Mouse (Mus musculus) heart, embryonic 16.5 days (tissue): ENCODE measurements around the gene Mtfp1. TPM values are rescaled to one million over a fixed set of nuclear protein-coding genes. Genes with fewer than 3 reads are reported as not detected.

Experiments
- ATAC-seq: fragments of 200-750 bp; cut with Nextera tagmentation; replicated peaks from 2 replicates; pipeline ENCODE4 v1.8.0; 2017; ENCODE audit warnings: moderate number of reproducible peaks; ENCODE audit not compliant: insufficient read depth, low FRiP score; ENCODE audit errors: extremely low read depth
- H3K27ac ChIP-seq: fragments of 300-500 bp; sonication (generic); 2 replicates; pipeline ENCODE4 v1.5.1; 2014; ENCODE audit warnings: mild to moderate bottlenecking, low read length, control low read depth, moderate library complexity
- H3K27me3 ChIP-seq: fragments of 300-500 bp; sonication (generic); 2 replicates; pipeline ENCODE4 v1.6.1; 2014; ENCODE audit warnings: low read length, mixed read lengths; ENCODE audit not compliant: control insufficient read depth, insufficient read depth
- H3K36me3 ChIP-seq: fragments of 300-500 bp; sonication (generic); 2 replicates; pipeline ENCODE4 v1.6.1; 2014; ENCODE audit not compliant: control insufficient read depth, insufficient read depth
- H3K4me1 ChIP-seq: fragments of 300-500 bp; sonication (generic); 2 replicates; pipeline ENCODE4 v1.6.1; 2014; ENCODE audit warnings: low read length, mixed read lengths; ENCODE audit not compliant: control insufficient read depth, insufficient read depth
- H3K4me2 ChIP-seq: fragments of 300-500 bp; sonication (generic); 2 replicates; pipeline ENCODE4 v1.6.1; 2014; ENCODE audit warnings: low read depth, mild to moderate bottlenecking, control low read depth, low read length
- H3K4me3 ChIP-seq: fragments of 300-500 bp; sonication (generic); 2 replicates; pipeline ENCODE4 v1.5.1; 2014; ENCODE audit warnings: mild to moderate bottlenecking, control low read depth, low read length
- H3K9ac ChIP-seq: fragments of 300-500 bp; sonication (generic); 2 replicates; pipeline ENCODE4 v1.6.1; 2014; ENCODE audit warnings: low read length, control low read depth
- H3K9me3 ChIP-seq: fragments of 300-500 bp; sonication (generic); replicated peaks from 2 replicates; pipeline ENCODE4 v1.6.1; 2016; ENCODE audit warnings: low read length; ENCODE audit not compliant: control insufficient read depth
- WGBS: fragments of 180-500 bp; shearing (Covaris S2); extraction: QIAGEN DNeasy Blood & Tissue Kit; methylation state at CpG from one replicate; pipeline ENCODE4 v1.1.7; 2014; 5-methylcytosine and 5-hydroxymethylcytosine counted together
- polyA plus RNA-seq: library from polyadenylated mRNA; unstranded; fragments of >200 nt; fragmentation: Nextera tagmentation; extraction: Ambion mirVana; gene quantifications from 2 replicates; pipeline ENCODE4 v1.2.1, GENCODE M21; 2015

Mtfp1 gene
- polyA plus RNA-seq, 1 experiment from 2014 or later = 41.6 TPM

DNA sequence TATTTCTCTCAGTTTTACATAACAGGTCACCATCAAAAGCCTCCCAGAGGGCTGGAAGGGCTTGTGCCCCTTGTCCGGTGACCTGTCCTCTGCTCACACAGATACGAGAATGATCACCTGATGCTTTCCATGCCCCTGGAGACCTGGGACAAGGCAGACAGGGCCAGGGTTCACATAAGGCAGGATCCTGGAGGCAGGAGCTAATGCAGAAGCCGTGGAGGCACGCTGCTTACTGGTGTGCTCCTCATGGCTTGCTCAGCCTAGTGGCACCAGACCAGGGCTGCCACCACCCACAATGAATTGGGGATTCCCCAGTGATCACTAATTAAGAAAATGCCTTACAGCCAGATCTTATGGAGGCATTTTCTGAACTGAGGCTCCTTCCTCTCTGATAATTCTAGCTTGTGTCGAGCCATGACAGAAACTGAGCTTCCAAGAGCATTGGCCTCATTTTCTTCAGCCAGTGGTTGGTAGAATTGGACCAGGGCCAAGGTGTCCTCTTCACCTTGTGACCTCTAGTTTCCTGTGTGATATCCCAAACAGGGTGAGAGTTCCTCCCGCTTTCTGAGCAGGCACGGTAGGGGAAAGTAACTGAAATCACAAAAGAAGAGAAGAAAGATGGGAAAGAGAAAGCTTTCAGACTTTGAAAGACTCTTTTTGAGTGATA is 16.8 kb downstream of the Mtfp1 start:
- Histone ChIP-seq H3K4me2 (no peak overlapping the region), H3K9me3 (no peaks in the 10 kb centered on the region), H3K36me3 (no peaks in the 10 kb centered on the region), H3K27me3 (no peaks in the 10 kb centered on the region), H3K9ac (no peak overlapping the region), H3K4me3 (no peak overlapping the region), H3K4me1 (no peaks in the 10 kb centered on the region), H3K27ac (no peak overlapping the region)
- no peak for ATAC-seq
- 76% methylated on average over 7 of the region's 7 CpGs for WGBS

DNA sequence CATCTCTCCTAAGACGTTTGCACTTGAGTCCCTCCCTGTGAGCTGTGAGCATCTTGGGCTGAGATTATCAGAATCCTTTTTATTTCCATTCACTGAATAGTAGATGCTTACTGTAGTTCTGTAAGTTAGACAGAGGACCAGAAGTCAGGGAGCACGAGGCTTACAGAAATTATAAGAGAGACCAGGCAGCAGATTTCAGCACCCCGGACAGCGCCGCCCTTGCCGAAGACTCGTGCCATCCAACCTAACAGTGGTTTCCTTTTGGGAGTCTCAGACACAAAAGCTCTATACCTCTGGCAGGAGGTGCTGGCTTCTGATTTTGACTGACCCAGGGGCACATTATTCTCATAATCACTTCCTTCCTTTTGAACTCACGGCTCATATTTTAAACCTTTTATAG is 18.6 kb downstream of the Mtfp1 start:
- Histone ChIP-seq H3K4me1 (no peaks in the 10 kb centered on the region), H3K27ac (no peak overlapping the region), H3K4me3 (no peak overlapping the region), H3K27me3 (no peaks in the 10 kb centered on the region), H3K36me3 (no peaks in the 10 kb centered on the region), H3K9me3 (no peaks in the 10 kb centered on the region), H3K9ac (no peak overlapping the region), H3K4me2 (no peak overlapping the region)
- 10% methylated on average over 8 of the region's 8 CpGs for WGBS
- no peak for ATAC-seq

DNA sequence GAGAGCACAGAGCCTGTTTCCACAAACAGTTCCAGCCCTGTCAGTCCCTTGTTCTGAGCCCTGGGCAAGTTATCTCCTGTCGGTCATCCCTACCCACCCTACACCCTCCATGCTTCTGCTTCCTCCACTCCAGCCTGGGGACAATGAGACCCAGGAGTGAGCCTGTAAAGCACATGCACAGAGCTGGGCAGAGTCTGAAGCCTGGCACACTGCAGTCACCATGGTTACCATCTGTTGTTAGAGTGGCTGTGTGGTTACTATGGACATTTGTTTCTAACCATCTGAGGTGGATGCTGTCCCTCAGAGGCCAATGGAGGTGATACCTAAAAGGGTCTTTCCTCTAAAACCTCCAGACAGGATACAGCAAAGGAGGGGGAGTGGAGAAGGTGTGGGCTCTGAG is 25.6 kb downstream of the Mtfp1 start:
- Histone ChIP-seq H3K9me3 (no peaks in the 10 kb centered on the region), H3K4me3 (no peak overlapping the region), H3K27ac (no peak overlapping the region), H3K4me1 (no peaks in the 10 kb centered on the region), H3K27me3 (no peaks in the 10 kb centered on the region), H3K4me2 (no peak overlapping the region), H3K36me3 (no peaks in the 10 kb centered on the region), H3K9ac (no peak overlapping the region)
- ATAC-seq = no peak
- 75% methylated on average over 1 of the region's 1 CpGs for WGBS

DNA sequence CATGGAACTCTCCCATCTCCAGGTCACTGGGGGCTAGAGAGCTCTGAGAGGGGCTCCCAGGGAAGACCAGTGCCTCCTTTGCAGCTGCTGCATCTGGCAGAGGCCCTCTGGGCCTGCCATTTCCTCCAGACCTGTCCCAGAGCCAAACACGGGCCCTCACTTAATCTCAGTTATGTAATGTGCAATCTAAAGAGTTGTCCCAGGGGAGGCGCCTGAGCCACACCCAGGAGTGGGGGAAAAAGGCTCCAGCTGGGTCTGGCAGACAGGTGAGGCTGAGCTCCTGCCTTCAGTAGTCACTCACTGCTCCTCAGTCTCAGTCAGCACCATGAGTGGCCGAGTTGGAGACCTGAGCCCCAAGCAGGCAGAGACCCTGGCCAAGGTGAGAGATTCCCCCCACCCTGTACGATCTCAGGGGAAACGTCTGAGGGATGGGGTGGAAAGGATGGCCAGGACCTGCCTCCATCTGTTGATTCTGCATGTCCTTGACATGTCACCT is 30.6 kb downstream of the Mtfp1 start, which contains the start of gene Sec14l3:
Sec14l3 (plus strand) TSS at position 215 of the 496 bp plus-strand sequence.
- WGBS = 45% methylated on average over 5 of the region's 5 CpGs
- no peaks in the 10 kb centered on the region for H3K9me3 ChIP-seq
- no peak within 1 kb of the TSS for H3K4me2 ChIP-seq
- H3K27ac ChIP-seq = no peak within 1 kb of the TSS
- no peak within 1 kb of the TSS for H3K4me3 ChIP-seq
- H3K36me3 ChIP-seq = no peaks in the 10 kb centered on the region
- no peaks in the 10 kb centered on the region for H3K27me3 ChIP-seq
- no peaks in the 10 kb centered on the region for H3K4me1 ChIP-seq
- no peak for ATAC-seq
- no peak within 1 kb of the TSS for H3K9ac ChIP-seq

DNA sequence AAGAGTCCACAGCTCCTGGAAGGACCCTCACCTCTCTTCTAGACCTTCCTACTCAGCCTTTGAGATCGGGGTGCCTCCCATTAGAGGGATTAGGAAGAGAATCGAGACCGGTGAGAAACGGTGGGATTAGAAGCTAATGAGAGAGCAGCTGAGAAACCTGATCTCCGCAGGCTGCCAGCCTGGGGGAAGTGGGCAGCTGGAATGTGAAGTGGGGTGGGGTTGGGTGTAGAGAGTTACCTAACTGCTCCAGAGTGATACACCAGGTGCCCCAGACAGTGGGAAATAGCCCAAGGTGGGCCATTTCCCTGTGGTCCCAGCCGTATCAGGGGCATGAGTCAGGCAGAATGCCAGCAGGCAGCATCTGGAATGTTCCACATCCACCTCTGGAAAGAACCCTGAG is 32.3 kb downstream of the Mtfp1 start:
- 45% methylated on average over 6 of the region's 6 CpGs for WGBS
- Histone ChIP-seq H3K9me3 (no peaks in the 10 kb centered on the region), H3K27ac (no peak overlapping the region), H3K4me1 (no peaks in the 10 kb centered on the region), H3K4me2 (no peak overlapping the region), H3K36me3 (no peaks in the 10 kb centered on the region), H3K27me3 (no peaks in the 10 kb centered on the region), H3K9ac (no peak overlapping the region), H3K4me3 (no peak overlapping the region)
- ATAC-seq = no peak

DNA sequence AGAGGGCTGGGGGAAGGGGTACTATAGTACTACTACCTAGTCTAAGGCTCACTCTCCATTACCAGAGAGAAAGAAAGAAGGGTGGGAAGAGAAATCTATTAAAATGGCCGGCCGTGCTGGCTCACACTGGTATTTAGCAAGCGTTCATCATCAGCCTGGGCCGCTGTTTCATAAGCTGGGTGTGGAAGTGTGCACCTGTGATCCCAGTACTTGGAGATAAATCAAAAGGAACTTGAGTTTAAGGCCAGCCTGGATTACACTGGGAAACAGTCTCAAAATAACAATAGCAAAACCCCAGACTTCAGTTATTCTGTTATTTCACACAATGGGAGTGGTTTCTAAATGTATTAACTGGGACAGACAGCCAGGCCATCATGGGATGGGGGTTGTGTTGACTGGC is 32.7 kb downstream of the Mtfp1 start:
- H3K36me3 ChIP-seq = no peaks in the 10 kb centered on the region
- H3K4me3 ChIP-seq = no peak overlapping the region
- 82% methylated on average over 4 of the region's 4 CpGs for WGBS
- no peaks in the 10 kb centered on the region for H3K27me3 ChIP-seq
- no peak for ATAC-seq
- no peaks in the 10 kb centered on the region for H3K9me3 ChIP-seq
- H3K4me1 ChIP-seq = no peaks in the 10 kb centered on the region
- H3K4me2 ChIP-seq = no peak overlapping the region
- H3K9ac ChIP-seq = no peak overlapping the region
- no peak overlapping the region for H3K27ac ChIP-seq

DNA sequence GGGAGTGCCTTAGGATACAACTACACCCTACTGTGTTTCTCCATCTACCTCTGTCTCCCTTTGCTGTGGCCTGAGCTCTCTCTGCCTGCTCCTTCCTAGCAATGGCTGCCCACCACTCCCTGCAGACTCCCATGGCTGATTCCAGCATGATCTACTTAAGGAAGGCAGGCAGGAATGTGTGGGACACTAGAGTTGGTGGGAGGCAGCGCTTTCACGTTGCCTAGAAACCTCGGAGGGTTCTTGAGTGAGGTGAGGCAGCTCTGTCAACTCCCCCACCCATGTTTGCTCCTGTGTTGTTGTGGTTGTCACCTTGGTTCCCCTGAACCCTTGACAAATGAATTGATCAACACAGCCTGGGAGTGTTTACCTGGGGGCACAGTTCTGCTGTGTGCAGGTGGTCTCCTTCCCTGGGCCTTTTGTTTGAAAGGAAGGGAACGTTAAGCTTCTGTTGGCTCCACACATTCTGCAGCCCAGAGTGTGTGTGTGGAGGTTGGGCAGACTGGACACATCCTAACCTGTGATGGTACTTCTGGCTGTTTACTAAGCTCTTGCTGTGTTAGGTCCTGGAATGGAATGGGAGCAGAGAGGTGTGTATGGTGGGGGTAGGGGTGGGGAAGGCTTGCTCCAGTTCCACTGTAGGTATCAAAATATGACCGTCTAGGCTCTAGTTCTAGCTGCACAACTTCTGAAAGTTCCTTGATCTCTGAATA is 34.2 kb downstream of the Mtfp1 start:
- Histone ChIP-seq H3K9ac (no peak overlapping the region), H3K4me3 (no peak overlapping the region), H3K27me3 (no peaks in the 10 kb centered on the region), H3K9me3 (no peaks in the 10 kb centered on the region), H3K36me3 (no peaks in the 10 kb centered on the region), H3K4me1 (no peaks in the 10 kb centered on the region), H3K27ac (no peak overlapping the region), H3K4me2 (no peak overlapping the region)
- ATAC-seq = no peak
- 58% methylated on average over 5 of the region's 5 CpGs for WGBS

DNA sequence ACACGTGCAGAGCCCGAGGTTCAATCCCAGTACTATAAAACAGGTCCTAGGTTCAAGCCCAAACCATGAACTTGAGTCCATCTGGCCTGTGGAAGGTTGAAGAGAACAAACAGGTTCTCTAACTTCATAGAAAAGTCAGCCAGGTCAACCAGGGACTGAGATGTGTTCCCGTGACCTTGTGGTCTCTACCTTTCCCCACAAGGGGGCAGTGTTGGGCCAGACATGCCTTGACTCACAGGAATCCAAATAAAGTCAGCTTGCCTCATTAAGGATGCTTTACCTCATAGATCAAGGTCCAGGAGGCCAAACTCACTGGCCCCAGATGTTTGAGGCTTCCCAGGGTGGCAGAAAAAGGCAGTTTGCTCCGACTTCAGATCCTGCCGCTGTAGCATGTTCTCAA is 41.7 kb downstream of the Mtfp1 start:
- Histone ChIP-seq H3K27me3 (0 out of 2 replicates have a peak, but pooled peaks cover 2% of the 10 kb centered on the region), H3K9ac (no peak overlapping the region), H3K27ac (no peak overlapping the region), H3K9me3 (0 out of 2 replicates have a peak, but pooled peaks cover 1% of the 10 kb centered on the region), H3K36me3 (no peaks in the 10 kb centered on the region), H3K4me1 (no peaks in the 10 kb centered on the region), H3K4me2 (no peak overlapping the region), H3K4me3 (no peak overlapping the region)
- ATAC-seq = no peak
- 19% methylated on average over 5 of the region's 5 CpGs for WGBS

DNA sequence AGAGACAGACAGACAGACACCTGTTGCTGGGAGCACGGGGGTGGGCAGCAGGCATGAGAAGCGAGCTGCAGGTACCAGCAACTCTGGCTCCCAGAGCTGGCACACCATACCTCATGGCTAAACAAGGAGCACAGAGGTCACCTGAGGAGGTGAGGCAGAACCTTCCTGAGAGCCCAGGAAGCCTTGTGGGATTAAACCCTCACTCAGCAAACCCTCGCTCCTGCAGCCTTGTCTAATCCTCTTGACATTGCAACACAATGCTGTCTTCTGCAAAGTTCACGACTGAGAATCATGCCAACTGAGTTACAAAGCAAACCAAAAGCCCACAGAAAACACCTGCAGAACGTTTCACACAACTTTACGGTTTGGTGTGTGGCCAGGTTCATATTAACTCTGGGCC is 46.8 kb downstream of the Mtfp1 start:
- Histone ChIP-seq H3K4me2 (no peak overlapping the region), H3K9me3 (0 out of 2 replicates have a peak, but pooled peaks cover 2% of the 10 kb centered on the region), H3K4me1 (no peaks in the 10 kb centered on the region), H3K36me3 (no peaks in the 10 kb centered on the region), H3K27ac (no peak overlapping the region), H3K27me3 (0 out of 2 replicates have a peak, but pooled peaks cover 2% of the 10 kb centered on the region), H3K4me3 (no peak overlapping the region), H3K9ac (no peak overlapping the region)
- ATAC-seq = no peak
- 80% methylated on average over 6 of the region's 6 CpGs for WGBS
